Mouse (Mus musculus) G1E-ER4 (cell line): Measurements from ENCODE around the gene Tab2. TPM values are rescaled to one million over a fixed set of nuclear protein-coding genes. Genes with fewer than 3 reads are reported as not detected.

Source experiments
- GATA1 ChIP-seq: IDR thresholded peaks from one replicate; pipeline ENCODE4 v1.8.0; 2012; ENCODE audit warnings: low read length, inconsistent platforms
- polyA plus RNA-seq: library from polyadenylated mRNA; stranded (reverse); fragments of >175 nt; gene quantifications from 2 replicates; pipeline ENCODE4 v1.2.3, GENCODE M21; 2012

Tab2 gene
- polyA plus RNA-seq: 10.8 and 14.7 TPM in 2 replicates

GRCm38 (mm10) chr10:7956228-7957001 is at the start of gene Tab2:
Gene Tab2 (minus strand): TSS chr10:7956230.
- TF ChIP-seq GATA1: no peak

GRCm38 (mm10) chr10:7992258-7992919 is 36.4 kb upstream of the Tab2 start:
- no peak for TF ChIP-seq GATA1

GRCm38 (mm10) chr10:7991596-7991995 is 35.6 kb upstream of the Tab2 start:
- TF ChIP-seq GATA1: no peak

- TF ChIP-seq GATA1: no peak
Measured at GRCm38 (mm10) chr10:7987521-7987920, 31.5 kb upstream of the Tab2 start.

- no peak for TF ChIP-seq GATA1
Measured at GRCm38 (mm10) chr10:7976462-7976861, 20.4 kb upstream of the Tab2 start.

- TF ChIP-seq GATA1: no peak
Measured at GRCm38 (mm10) chr10:7968747-7969280, 12.8 kb upstream of the Tab2 start.

GRCm38 (mm10) chr10:7967096-7967495 is 11.1 kb upstream of the Tab2 start:
- TF ChIP-seq GATA1: no peak

- no peak for TF ChIP-seq GATA1
Measured at GRCm38 (mm10) chr10:7959073-7959472, 3.0 kb upstream of the Tab2 start.

- TF ChIP-seq GATA1: no peak
Measured at GRCm38 (mm10) chr10:7955634-7956121, 352 bp downstream of the Tab2 start.

GRCm38 (mm10) chr10:7954989-7955633 is 919 bp downstream of the Tab2 start:
- TF ChIP-seq GATA1: no peak

GRCm38 (mm10) chr10:7954627-7954988 is 1.4 kb downstream of the Tab2 start:
- TF ChIP-seq GATA1: no peak

GRCm38 (mm10) chr10:7943006-7943405 is 13.0 kb downstream of the Tab2 start:
- no peak for TF ChIP-seq GATA1

- TF ChIP-seq GATA1: no peak
Measured at GRCm38 (mm10) chr10:7936556-7937192, 19.4 kb downstream of the Tab2 start.

GRCm38 (mm10) chr10:7932958-7933357 is 23.1 kb downstream of the Tab2 start:
- TF ChIP-seq GATA1: no peak

- TF ChIP-seq GATA1: no peak
Measured at GRCm38 (mm10) chr10:7928996-7929395, 27.0 kb downstream of the Tab2 start.

GRCm38 (mm10) chr10:7925481-7925880 is 30.5 kb downstream of the Tab2 start:
- TF ChIP-seq GATA1: no peak

GRCm38 (mm10) chr10:7923433-7923832 is 32.6 kb downstream of the Tab2 start:
- TF ChIP-seq GATA1: no peak
